ENCODE assay signal across 1 mouse cellular context in the genomic region with DNA sequence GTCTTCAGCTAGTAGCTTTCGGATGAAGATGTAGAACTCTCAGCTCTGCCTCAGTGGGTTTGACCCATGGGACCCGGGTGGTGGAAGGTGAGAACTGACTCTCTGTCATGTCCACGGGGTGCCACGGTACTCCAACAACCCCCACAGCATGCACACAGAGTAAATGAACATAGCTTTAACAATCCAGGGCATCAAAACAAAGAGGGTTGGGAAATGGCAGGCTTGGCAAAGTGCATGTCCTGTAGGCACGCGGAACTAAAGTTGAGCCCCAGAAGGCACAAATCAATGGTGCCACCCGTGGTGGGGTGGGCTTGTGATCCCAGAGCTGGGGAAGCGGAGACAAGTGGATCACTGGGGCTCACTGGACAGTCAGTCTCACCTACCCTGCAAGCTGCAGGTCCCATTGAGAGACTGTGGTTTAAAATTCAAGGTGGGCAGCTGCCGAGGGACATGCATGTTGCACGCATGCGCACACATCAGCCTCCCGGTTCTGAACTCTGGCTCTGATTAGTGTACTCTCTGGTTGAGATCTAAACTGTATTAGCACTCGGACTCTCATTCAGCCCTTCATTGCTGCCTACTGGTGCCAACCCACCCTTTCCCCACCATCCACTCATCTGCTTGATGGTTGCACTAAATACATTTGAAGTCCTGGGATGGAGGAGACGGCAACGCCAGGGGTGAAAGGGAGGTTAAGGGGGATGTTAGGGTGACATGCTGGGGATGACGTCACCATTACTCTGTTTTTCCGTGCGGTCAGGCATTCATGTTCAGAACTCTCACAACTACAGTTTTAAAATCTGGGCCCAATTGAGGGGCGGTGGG.
TF ChIP-seq lines count a peak whose summit lies in the region.

No protein-coding gene starts in this region.

TF ChIP-seq in MEL, 35 proteins besides CTCF, POLR2A, EP300 and RAD21 (continued from another document):
- no peak for TF ChIP-seq MAZ (IDR thresholded peaks at IDR 0.05; ENCODE audit: low read depth, low read length)
- TF ChIP-seq ELF1 (IDR thresholded peaks at IDR 0.05; ENCODE audit: low read depth, low read length), result no peak
- TF ChIP-seq ZMIZ1 (IDR thresholded peaks at IDR 0.05; ENCODE audit: low read depth, low read length), result no peak
- TF ChIP-seq MEF2A (IDR thresholded peaks at IDR 0.05; ENCODE audit: extremely low read depth, insufficient replicate concordance, low read depth, low read length, poor library complexity, severe bottlenecking), result no peak
- no peak; the same call in 1 of the 2 replicates for TF ChIP-seq POLR2AphosphoS2 (IDR thresholded peaks at IDR 0.05; ENCODE audit: low read length)
- TF ChIP-seq JUND (IDR thresholded peaks at IDR 0.05; ENCODE audit: low read depth, low read length), result 0 out of 2 replicates have a peak, but pooled peaks have one; percentile 51
- TF ChIP-seq CHD1 (IDR thresholded peaks at IDR 0.05; ENCODE audit: low read depth, low read length), result no peak
- no peak for TF ChIP-seq BHLHE40 (IDR thresholded peaks at IDR 0.05; ENCODE audit: borderline replicate concordance, low read depth, low read length)
- no peak for TF ChIP-seq MYB (IDR thresholded peaks at IDR 0.05; ENCODE audit: low read depth, low read length)
- no peak for TF ChIP-seq ZKSCAN1 (IDR thresholded peaks at IDR 0.05; ENCODE audit: low read depth, low read length)
- peak; percentile 55 for TF ChIP-seq NELFE (IDR thresholded peaks at IDR 0.05; ENCODE audit: low read depth, low read length)
- TF ChIP-seq SIN3A (IDR thresholded peaks at IDR 0.05; ENCODE audit: low read length), result no peak
- peak; percentile 21; the same call in 1 of the 2 replicates for TF ChIP-seq HCFC1 (IDR thresholded peaks at IDR 0.05; ENCODE audit: low read depth, low read length)
- TF ChIP-seq SMC3 (IDR thresholded peaks at IDR 0.05; ENCODE audit: low read depth, low read length), result no peak
- 0 out of 2 replicates have a peak, but pooled peaks have one; percentile 30 for TF ChIP-seq TBP (IDR thresholded peaks at IDR 0.05; ENCODE audit: low read depth, low read length)
- no peak for TF ChIP-seq MYC (IDR thresholded peaks at IDR 0.05; ENCODE audit: low read depth, low read length)
- TF ChIP-seq CHD2 (IDR thresholded peaks at IDR 0.05; ENCODE audit: low read length), result no peak
- peak; percentile 5 for TF ChIP-seq MXI1 (IDR thresholded peaks at IDR 0.05; ENCODE audit: low read depth, low read length)
- peak; percentile 68 for TF ChIP-seq NRF1 (IDR thresholded peaks at IDR 0.05; ENCODE audit: insufficient read depth, low read depth, low read length, poor library complexity, severe bottlenecking)
- TF ChIP-seq RCOR1 (IDR thresholded peaks at IDR 0.05; ENCODE audit: low read depth, low read length), result no peak
- TF ChIP-seq ZNF384 (IDR thresholded peaks at IDR 0.05; ENCODE audit: low read depth, low read length), result no peak
- TF ChIP-seq MAFK (IDR thresholded peaks at IDR 0.05; ENCODE audit: borderline replicate concordance, low read depth, low read length), result no peak
TF ChIP-seq in MEL: peak in this region for 7.
